Mouse (Mus musculus): ENCODE results near the gene Dnajb6.

Gene Dnajb6

DNA sequence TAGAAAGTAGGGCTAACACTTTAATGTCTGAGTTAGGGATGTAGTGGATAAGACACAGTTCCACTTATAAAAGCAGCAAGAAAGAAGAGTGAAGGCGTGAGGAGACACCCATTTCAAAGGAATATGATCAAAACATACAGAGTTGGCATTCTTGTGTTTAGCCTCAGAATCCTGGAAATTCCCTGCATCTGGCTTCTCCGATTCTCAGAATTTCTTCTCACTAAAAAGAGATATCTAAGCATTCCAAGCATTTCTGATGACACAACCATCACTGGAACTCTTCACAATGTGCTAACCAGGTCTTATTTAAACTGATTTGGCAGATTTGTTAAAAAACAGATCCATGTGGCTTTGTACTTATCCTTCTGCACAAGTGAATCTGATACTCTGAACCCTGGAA is 112.6 kb downstream of the Dnajb6 start:
- DNase-seq (ENCODE audit: low spot score in 2 of 2) = no peak

DNA sequence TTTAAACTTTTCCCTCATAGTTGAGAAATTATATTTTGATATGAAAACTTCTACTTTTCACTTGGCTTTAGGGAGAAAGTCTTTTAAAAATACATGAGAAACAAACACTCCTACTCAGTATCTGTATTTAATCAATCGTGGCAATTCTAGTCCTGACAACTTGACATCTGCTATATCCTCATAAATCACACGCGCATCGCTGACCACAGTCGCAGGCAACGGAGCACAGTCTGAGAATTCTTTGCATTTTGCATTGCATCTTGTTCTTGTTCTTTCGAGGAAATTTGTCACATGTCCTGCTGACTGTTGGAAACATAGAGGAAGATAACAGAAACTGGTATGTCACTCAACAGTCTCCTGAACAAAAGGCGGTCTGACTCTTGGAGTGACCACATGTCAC is 116.9 kb downstream of the Dnajb6 start:
- DNase-seq (ENCODE audit: low spot score in 2 of 2) = no peak

DNA sequence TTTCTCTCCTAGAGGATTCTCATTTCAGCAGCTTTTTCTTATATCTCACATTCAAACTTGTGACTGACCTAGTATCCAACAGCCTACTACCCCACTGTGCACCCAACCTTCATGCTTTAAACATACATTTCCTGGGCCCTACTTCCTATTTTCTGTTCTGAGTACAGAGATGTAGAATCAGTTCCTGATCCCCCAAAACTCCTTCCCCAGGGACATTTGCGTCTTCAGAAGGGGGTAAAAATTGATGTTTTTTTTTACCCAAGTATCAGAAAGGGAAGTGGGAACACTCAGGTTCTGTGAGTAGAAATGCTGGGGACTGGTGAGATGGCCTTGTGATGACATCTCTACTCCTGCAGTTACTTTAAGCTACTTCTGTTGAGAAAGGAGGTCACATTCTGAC is 117.5 kb downstream of the Dnajb6 start:
- DNase-seq (ENCODE audit: low spot score in 2 of 2) = no peak

DNA sequence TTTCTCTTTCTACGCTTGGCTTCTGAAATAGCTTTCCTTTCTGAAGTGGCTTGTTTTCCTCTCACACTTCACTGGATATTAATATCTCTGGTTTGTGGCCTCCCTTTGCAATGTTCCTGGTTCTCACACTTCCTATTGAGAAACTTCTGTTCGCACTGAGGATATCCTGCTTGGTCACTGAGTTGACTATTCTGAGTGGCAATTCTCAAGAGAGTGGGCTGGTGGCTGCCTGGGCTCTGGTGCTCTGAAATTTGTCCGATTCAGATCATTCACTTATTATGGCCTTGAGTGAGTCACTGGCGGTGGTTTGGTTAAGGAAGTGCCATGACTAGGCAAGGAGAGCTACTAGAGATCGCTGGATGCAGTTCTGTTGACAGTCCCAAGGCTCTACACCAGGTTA is 118.9 kb downstream of the Dnajb6 start:
- peak in 1 of 2 experiments; percentile 20 for DNase-seq (ENCODE audit: low spot score in 2 of 2)

DNA sequence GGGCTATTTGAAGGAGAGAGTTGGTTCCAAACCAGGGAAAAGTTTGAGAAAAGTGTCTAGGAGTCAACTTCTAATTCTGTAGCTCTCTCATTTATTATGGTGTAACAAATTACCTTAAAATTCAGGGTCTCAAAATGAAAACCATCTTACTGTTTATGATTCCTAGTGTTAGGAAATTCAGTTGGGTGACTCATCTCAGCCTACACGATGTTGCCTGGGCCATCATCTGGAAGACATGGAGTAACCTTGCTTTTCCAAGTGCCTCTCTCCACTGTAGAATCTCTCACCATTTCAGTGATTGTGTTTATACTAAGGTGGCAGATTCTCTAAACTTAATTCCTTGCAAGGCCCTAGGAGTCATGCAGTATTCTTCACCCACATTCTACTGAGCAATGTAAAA is 119.5 kb downstream of the Dnajb6 start:
- DNase-seq (ENCODE audit: low spot score in 2 of 2) = no peak

DNA sequence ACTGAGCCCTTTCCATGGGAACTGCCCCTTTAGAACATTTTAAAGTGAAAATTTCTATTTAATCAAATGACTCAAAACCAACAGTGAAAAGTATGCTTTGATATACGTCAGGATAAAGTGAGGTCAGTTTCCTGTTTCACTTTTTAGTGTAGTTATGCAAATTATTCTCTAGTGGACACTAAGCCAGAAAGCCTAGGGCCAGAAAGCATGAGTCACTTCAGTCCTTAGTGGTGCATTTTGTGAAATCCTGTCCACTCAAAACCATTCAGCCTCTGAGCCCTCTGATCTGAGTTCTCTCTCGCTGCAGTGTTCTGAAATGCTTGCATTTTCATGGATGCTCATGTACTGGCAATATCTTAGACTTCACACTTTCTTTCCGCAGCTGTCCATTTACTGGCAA is 126.0 kb downstream of the Dnajb6 start:
- DNase-seq (ENCODE audit: low spot score in 2 of 2) = no peak

DNA sequence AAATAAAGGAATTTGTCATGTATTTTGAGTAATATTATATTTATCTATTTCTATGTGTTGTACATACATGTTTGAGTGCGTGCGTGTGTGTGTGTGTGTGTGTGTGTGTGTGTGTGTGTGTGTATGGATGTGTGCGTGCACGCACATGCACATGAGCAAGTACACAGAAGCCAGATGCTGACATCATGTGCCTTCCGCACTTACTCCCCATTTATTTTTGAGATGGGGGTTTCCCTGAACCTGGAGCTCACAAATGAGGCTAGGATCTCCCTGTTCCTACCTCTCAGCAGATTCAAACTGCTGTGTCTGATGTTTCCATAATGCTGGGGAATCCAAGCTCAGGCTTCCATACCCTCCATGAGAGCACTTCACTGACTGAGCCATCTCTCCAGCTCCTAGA is 126.9 kb downstream of the Dnajb6 start:
- no peak for DNase-seq (ENCODE audit: low spot score in 2 of 2)

DNA sequence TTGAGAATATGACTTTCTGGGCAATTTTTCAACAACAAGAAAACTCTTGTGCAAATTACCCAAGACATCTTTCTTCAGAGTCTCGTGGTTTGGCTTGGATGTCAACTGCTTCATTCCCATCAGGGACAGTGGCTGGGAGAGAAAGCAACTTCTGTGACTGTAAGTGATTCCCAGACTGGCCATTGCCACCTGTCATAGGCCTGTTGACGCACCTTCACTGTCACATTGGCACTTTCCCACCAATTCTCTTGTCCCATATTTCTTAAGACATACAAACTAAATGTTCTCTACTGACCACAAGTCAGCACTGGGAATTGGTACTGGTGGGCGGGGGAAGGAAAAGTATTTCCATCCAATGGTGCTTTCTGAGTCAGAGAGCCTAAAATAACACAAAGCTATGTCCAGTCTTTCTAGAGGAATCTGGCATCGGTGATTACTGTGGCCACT is 128.8 kb downstream of the Dnajb6 start:
- no peak for DNase-seq (ENCODE audit: low spot score in 2 of 2)

DNA sequence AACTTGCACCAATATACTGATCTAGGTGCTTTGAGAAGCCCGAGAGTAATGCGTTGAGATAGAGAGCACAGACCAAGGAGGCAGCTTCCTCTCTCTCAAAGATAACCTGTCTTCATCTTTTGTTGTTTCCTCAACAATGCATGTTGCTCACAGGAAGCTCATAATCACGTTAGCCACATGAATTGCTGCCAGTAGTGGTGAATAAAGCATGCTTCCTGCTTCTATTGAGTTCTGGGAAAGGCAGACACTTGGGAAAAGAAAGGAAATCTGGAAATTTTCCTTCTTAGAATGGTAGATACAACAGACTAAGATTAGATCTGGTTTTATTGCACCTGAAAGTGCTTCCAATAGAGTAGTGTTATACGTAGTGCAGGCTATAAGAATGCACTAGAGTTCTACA is 129.5 kb downstream of the Dnajb6 start:
- no peak for DNase-seq (ENCODE audit: low spot score in 2 of 2)
